Mouse (Mus musculus): Measurements from ENCODE around the gene D1Pas1.

Gene D1Pas1

GRCm38 (mm10) chr1:186967201-186967812 is at the start of gene D1Pas1:
Gene D1Pas1 (plus strand): TSS chr1:186967416.
- DNase-seq (ENCODE audit: low spot score in 2 of 2), result no peak

DNA sequence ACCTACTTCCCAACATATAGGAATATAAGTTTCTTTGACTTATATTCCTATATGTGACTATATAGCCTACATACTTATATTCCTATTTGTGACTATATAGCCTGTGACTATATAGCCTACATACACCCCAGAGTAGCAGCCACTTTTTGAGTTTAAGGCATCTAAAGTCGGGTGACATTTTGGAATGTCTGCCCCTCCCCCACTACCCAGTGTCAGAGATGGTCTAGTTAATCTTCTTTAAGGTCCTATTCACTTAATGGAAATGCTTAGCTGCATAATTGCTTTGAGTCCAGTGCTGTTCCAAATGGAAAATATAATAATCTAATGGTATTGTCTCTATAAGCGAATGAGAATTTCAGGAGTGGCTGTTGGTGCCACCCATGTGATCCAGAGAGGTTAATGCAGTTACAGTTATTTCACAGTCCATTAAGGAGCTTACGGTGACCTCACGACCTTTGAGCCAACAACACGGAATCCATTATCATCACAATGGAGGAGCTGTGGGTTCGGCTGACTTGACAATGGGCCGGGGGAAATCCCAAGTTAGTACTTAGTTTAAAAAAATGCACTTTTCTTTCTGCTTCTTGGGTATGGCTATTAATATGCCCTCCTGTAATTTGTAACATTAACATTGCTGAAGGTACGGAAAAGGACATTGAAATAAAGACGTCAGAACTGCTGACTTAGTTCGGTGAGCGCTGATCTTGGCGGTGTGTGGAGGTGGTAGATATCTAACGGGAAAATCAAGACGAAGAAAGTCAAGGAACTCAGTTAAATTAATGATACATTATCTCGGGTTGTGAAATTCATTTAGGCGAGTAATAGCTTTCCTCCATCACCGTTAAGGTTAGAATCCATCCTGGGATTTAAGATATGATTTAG is 44.5 kb upstream of the D1Pas1 start:
- no peak for DNase-seq (ENCODE audit: low spot score in 2 of 2)

- DNase-seq (ENCODE audit: low spot score in 2 of 2), result no peak
These were observed 43.2 kb upstream of the D1Pas1 start for GRCm38 (mm10) chr1:186924027-186924426.

- DNase-seq (ENCODE audit: low spot score in 2 of 2), result no peak
These were observed 41.8 kb upstream of the D1Pas1 start for GRCm38 (mm10) chr1:186925411-186925810.

GRCm38 (mm10) chr1:186926316-186926949 is 40.8 kb upstream of the D1Pas1 start:
- DNase-seq (ENCODE audit: low spot score in 2 of 2), result no peak

- DNase-seq (ENCODE audit: low spot score in 2 of 2), result no peak
These were observed 40.3 kb upstream of the D1Pas1 start for GRCm38 (mm10) chr1:186926950-186927316.

- no peak for DNase-seq (ENCODE audit: low spot score in 2 of 2)
These were observed 39.7 kb upstream of the D1Pas1 start for GRCm38 (mm10) chr1:186927494-186927893.

DNA sequence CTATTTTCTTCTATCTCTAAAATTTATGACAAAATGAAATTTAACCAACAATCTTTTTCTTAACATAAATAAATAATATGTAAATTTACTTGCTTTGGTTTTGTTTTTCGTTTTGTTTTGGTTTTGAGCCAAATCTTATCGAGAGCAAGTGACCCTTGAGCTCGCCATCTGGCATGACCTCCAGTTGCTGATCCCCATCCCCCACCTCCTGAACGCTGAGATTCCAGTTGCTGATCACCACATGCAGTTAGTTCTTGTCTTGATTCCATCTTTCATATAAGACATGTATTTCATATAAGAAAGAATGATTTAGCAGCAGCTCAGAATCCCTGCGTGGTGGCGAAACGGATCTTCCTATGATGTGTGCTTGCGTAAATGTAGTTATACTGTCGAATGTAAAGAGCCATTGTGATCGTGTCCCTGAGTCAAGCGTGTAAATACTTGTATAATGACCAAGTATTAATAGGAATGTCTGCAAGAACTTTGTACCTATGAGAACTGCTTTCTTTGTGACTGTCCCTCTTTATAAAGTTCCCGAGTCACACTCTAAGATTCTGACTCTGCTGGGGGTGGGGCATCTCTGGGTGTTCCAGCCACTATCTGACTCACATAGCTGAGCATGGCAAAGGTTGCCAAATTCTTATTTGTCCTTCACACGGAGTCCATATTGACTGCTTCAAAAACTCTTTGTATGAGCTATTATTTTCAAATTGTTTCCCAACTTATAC is 36.9 kb upstream of the D1Pas1 start:
- DNase-seq (ENCODE audit: low spot score in 2 of 2), result no peak

- no peak for DNase-seq (ENCODE audit: low spot score in 2 of 2)
These were observed 36.4 kb upstream of the D1Pas1 start for GRCm38 (mm10) chr1:186930888-186931233.

DNA sequence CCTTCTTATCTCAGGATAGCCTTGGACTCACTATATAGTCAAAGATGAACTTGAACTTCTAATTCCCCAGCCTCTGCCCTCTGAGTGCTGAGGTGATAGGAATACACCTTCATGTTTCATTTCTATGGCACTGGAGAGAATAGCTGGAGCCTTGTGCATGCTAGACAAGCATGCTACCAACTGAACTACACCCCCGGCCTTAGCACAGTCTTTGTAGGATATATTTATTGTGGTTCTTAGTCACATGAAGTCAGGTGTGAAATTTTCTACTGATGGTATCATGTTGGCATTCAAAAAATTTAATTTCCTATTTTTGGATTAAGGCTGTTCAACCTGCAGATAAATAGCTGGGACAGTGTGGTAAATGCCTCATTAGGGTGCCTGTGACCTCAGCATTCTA is 33.0 kb upstream of the D1Pas1 start:
- DNase-seq (ENCODE audit: low spot score in 2 of 2), result no peak

DNA sequence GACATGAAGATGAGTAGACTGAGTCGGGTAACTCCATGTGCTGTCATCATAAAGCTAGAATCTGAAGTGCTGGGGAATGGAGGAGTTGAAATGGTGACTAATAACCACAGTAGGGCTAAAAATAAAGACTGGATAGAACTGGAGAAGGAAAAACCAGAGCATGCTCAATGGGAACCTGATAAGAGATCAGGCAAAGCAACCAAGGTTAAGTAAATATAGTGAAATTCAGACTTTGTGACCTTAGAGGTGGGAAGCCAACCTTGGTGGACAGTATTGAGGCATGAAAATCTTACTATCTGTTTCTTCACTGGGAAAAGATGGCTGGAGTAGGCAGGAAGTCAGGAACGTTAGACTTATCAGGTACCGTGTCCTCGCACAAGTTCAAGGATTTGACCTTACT is 14.8 kb upstream of the D1Pas1 start:
- DNase-seq (ENCODE audit: low spot score in 2 of 2), result no peak

DNA sequence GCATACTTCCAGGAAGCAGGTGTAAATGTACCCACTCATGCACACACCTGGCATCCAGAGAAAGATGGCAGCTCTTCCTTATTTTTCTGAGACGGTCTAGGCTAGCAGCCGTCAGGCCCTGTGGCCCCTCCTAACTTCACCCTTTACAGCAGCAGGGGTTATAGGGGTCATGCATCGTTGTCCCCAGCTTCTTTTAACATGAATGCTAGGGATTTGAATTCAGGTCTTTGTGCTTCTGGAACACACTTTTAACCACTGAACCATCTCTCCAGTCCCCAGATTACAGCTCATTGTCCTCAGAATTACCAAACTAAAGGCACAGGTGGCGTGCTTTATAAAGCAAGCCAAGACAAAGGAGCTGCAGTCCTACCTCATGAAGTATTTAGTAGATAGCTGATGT is 12.6 kb upstream of the D1Pas1 start:
- DNase-seq (ENCODE audit: low spot score in 2 of 2), result no peak

- no peak for DNase-seq (ENCODE audit: low spot score in 2 of 2)
These were observed 7.8 kb upstream of the D1Pas1 start for GRCm38 (mm10) chr1:186959380-186959779.

GRCm38 (mm10) chr1:186964143-186964875 is 2.9 kb upstream of the D1Pas1 start:
- no peak for DNase-seq (ENCODE audit: low spot score in 2 of 2)

GRCm38 (mm10) chr1:186967926-186968325 is 710 bp downstream of the D1Pas1 start:
- DNase-seq (ENCODE audit: low spot score in 2 of 2), result no peak

GRCm38 (mm10) chr1:186976937-186977540 is 9.8 kb downstream of the D1Pas1 start:
- DNase-seq (ENCODE audit: low spot score in 2 of 2), result no peak

- DNase-seq (ENCODE audit: low spot score in 2 of 2), result no peak
These were observed 10.6 kb downstream of the D1Pas1 start for GRCm38 (mm10) chr1:186977801-186978200.

DNA sequence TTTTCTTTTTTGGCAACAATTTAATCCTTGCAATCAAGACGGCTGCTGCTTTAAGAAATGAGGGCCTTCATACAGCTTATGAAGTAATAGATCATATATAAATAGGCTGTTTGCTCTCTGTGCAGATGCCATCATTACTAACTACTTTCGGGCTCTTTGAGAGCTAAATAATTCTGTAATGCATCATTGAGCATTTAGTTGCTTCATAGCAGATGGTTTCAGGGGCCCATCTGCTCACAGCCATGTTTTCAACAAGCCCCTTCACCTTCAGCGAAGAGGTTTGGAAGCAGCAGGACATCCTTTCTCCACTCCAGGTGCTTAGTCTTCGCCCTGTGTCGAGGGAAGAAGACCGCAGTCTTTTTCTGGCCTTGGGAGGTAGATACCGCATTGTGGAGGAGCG is 12.2 kb downstream of the D1Pas1 start:
- DNase-seq (ENCODE audit: low spot score in 2 of 2), result no peak

DNA sequence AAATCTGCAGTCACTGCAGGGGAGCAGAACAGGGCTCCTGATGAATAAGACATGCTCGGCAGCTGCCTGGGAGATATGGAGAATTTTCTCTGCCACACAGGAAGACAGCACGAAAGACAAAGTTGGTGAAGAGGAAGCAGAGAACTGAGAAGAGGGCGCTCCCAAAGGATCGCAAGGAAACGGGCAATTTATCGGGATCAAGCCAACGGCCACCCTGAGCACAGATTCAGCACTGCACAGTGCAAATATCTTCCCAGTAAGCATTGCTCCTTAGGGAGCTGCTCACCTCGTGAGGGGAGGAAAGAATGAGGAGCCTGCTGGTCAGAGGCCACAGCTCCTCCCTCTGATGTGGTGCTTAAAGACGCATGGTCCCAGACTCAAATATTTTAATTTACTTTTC is 13.3 kb downstream of the D1Pas1 start:
- no peak for DNase-seq (ENCODE audit: low spot score in 2 of 2)

DNA sequence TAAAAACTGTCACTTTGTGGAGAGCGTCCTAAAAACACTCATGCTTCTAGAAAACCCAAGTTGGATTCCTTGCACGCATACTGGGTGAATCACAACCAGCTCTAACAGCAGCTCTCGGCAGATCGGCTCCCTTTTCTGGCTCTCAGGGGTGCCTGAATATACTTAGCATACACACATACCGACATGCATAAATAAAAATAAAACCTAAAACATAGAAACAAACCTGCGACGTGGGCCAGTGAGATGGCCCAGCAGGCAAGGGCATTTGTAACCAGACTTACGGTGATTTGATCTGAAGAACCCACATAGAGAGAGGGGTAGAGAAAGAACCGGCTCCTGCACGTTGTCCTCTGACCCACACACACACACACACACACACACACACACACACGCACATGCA is 17.9 kb downstream of the D1Pas1 start:
- no peak for DNase-seq (ENCODE audit: low spot score in 2 of 2)

DNA sequence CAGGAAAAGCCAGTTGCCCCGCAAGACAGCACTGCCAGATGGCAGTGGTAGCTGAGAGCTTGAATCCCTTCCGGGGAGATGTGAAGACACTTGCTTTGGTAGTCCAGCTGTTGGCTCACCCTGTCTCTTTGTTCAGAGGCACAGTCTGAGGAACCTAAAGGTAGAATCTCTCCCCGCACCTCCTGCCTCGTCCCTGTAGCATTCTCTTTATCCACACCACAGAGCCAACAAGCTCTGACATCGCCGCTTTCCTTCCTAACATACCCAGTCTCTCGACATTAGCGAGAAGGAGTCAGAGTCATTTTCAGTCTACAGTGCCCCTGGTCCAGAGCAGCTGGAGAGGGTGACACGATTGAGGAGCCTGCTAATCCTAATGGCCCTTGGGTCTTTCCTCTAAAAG is 18.9 kb downstream of the D1Pas1 start:
- DNase-seq (ENCODE audit: low spot score in 2 of 2), result no peak

Measured in heart, adult 9 months (tissue).